Mouse (Mus musculus) heart, embryonic 13.5 days (tissue): ENCODE results near the gene Serpinb6a. TPM values are rescaled to one million over a fixed set of nuclear protein-coding genes. Genes with fewer than 3 reads are reported as not detected.

Source experiments
- ATAC-seq: fragments of 200-750 bp; cut with Nextera tagmentation; 2 replicates; pipeline ENCODE4 v1.8.0; 2017; ENCODE audit warnings: moderate TSS enrichment; ENCODE audit not compliant: insufficient number of reproducible peaks, low FRiP score, low TSS enrichment; ENCODE audit errors: extremely low read depth
- H3K27ac ChIP-seq: fragments of 300-500 bp; sonication (generic); replicated peaks from 2 replicates; pipeline ENCODE4 v1.5.1; 2015; ENCODE audit warnings: moderate library complexity, mild to moderate bottlenecking, inconsistent platforms
- H3K27me3 ChIP-seq: fragments of 300-500 bp; sonication (generic); replicated peaks from 2 replicates; pipeline ENCODE4 v1.6.1; 2015; ENCODE audit warnings: mild to moderate bottlenecking, inconsistent platforms
- H3K36me3 ChIP-seq: fragments of 300-500 bp; sonication (generic); 2 replicates; pipeline ENCODE4 v1.6.1; 2015; ENCODE audit warnings: mild to moderate bottlenecking, inconsistent platforms
- H3K4me1 ChIP-seq: fragments of 300-500 bp; sonication (generic); 2 replicates; pipeline ENCODE4 v1.6.1; 2015; ENCODE audit warnings: inconsistent platforms
- H3K4me2 ChIP-seq: fragments of 300-500 bp; sonication (generic); 2 replicates; pipeline ENCODE4 v1.6.1; 2015; ENCODE audit warnings: inconsistent platforms, mild to moderate bottlenecking, moderate library complexity
- H3K4me3 ChIP-seq: fragments of 300-500 bp; sonication (generic); 2 replicates; pipeline ENCODE4 v1.5.1; 2015; ENCODE audit warnings: moderate library complexity, mild to moderate bottlenecking, inconsistent platforms
- H3K9ac ChIP-seq: fragments of 300-500 bp; sonication (generic); 2 replicates; pipeline ENCODE4 v1.6.1; 2015; ENCODE audit warnings: inconsistent platforms, mild to moderate bottlenecking, moderate library complexity
- H3K9me3 ChIP-seq: fragments of 300-500 bp; sonication (generic); 2 replicates; pipeline ENCODE4 v1.6.1; 2016; ENCODE audit warnings: inconsistent platforms
- WGBS: fragments of 180-500 bp; shearing (Covaris S2); methylation state at CpG from one replicate; pipeline ENCODE4 v1.1.7; 2015; ENCODE audit warnings: mixed read lengths; 5-methylcytosine and 5-hydroxymethylcytosine counted together
- polyA plus RNA-seq: library from polyadenylated mRNA; unstranded; fragments of >200 nt; fragmentation: Nextera tagmentation; extraction: Ambion mirVana; gene quantifications from 2 replicates; pipeline ENCODE4 v1.2.1, GENCODE M21; 2015

Gene Serpinb6a
- 47.7 and 52.0 TPM in 2 replicates for polyA plus RNA-seq

- Histone ChIP-seq H3K9ac (peak within 1 kb of the TSS; percentile 93), H3K9me3 (no peaks in the 10 kb centered on the region), H3K4me2 (peak within 1 kb of the TSS; percentile 94), H3K4me3 (peak within 1 kb of the TSS; percentile 97), H3K27me3 (no peaks in the 10 kb centered on the region), H3K27ac (peak within 1 kb of the TSS; percentile 91), H3K4me1 (peaks cover 14% of the 10 kb centered on the region), H3K36me3 (peaks cover 4% of the 10 kb centered on the region; the same call in 1 of the 2 replicates)
- under 1% methylated on average over 88 of the region's 92 CpGs for WGBS
- peak; percentile 93 for ATAC-seq
Observed at GRCm38 (mm10) chr13:34002058-34003006, at the start of gene Serpinb6a, which contains the start of gene Ripk1. TSS of gene Serpinb6a (minus strand) at chr13:34002794. TSS of gene Ripk1 (plus strand) at chr13:34002363.

- WGBS, result 79% methylated on average over 3 of the region's 3 CpGs
- H3K36me3 ChIP-seq, result peaks cover 94% of the 10 kb centered on the region
- no peaks in the 10 kb centered on the region for H3K9me3 ChIP-seq
- no peaks in the 10 kb centered on the region for H3K27me3 ChIP-seq
- ATAC-seq, result no peak
- H3K4me2 ChIP-seq, result no peak overlapping the region
- no peaks in the 10 kb centered on the region for H3K4me1 ChIP-seq
- H3K9ac ChIP-seq, result no peak overlapping the region
- H3K4me3 ChIP-seq, result no peak overlapping the region
- no peak overlapping the region for H3K27ac ChIP-seq
Observed at GRCm38 (mm10) chr13:34051692-34052091, 49.1 kb upstream of the Serpinb6a start.

GRCm38 (mm10) chr13:34050479-34050878 lies 47.9 kb upstream of the Serpinb6a start:
- H3K4me3 ChIP-seq, result no peak overlapping the region
- no peaks in the 10 kb centered on the region for H3K4me1 ChIP-seq

GRCm38 (mm10) chr13:34047526-34047925 lies 44.9 kb upstream of the Serpinb6a start:
- peaks cover 68% of the 10 kb centered on the region for H3K36me3 ChIP-seq
- no peak overlapping the region for H3K4me2 ChIP-seq
- H3K27ac ChIP-seq, result no peak overlapping the region
- H3K27me3 ChIP-seq, result no peaks in the 10 kb centered on the region
- H3K9me3 ChIP-seq, result no peaks in the 10 kb centered on the region
- no peak for ATAC-seq
- H3K4me1 ChIP-seq, result peaks cover 3% of the 10 kb centered on the region; the same call in 1 of the 2 replicates
- 86% methylated on average over 3 of the region's 3 CpGs for WGBS
- no peak overlapping the region for H3K9ac ChIP-seq
- no peak overlapping the region for H3K4me3 ChIP-seq

More at GRCm38 (mm10) chr13:34050479-34050878, 47.9 kb upstream of the Serpinb6a start:
- no peak for ATAC-seq
- H3K4me2 ChIP-seq, result no peak overlapping the region
- peaks cover 83% of the 10 kb centered on the region for H3K36me3 ChIP-seq
- 89% methylated on average over 8 of the region's 8 CpGs for WGBS
- H3K9me3 ChIP-seq, result no peaks in the 10 kb centered on the region
- H3K9ac ChIP-seq, result no peak overlapping the region
- H3K27ac ChIP-seq, result no peak overlapping the region
- no peaks in the 10 kb centered on the region for H3K27me3 ChIP-seq

- no peak overlapping the region for H3K4me2 ChIP-seq
- H3K36me3 ChIP-seq, result peaks cover 62% of the 10 kb centered on the region
- no peak overlapping the region for H3K4me3 ChIP-seq
- no peak overlapping the region for H3K9ac ChIP-seq
- 42% methylated on average over 11 of the region's 11 CpGs for WGBS
- ATAC-seq, result no peak
- H3K27me3 ChIP-seq, result no peaks in the 10 kb centered on the region
- H3K4me1 ChIP-seq, result peaks cover 3% of the 10 kb centered on the region; the same call in 1 of the 2 replicates
- H3K9me3 ChIP-seq, result no peaks in the 10 kb centered on the region
- no peak overlapping the region for H3K27ac ChIP-seq
Observed at GRCm38 (mm10) chr13:34046421-34047012, 43.9 kb upstream of the Serpinb6a start.

- Histone ChIP-seq H3K36me3 (peaks cover 53% of the 10 kb centered on the region), H3K4me2 (no peak overlapping the region), H3K4me1 (peaks cover 3% of the 10 kb centered on the region; the same call in 1 of the 2 replicates), H3K9me3 (no peaks in the 10 kb centered on the region), H3K9ac (no peak overlapping the region), H3K4me3 (no peak overlapping the region), H3K27ac (no peak overlapping the region), H3K27me3 (no peaks in the 10 kb centered on the region)
- ATAC-seq, result no peak
- WGBS, result 57% methylated on average over 5 of the region's 5 CpGs
Observed at GRCm38 (mm10) chr13:34045511-34046249, 43.1 kb upstream of the Serpinb6a start.

GRCm38 (mm10) chr13:34043716-34044393 lies 41.3 kb upstream of the Serpinb6a start:
- H3K27ac ChIP-seq, result no peak overlapping the region
- H3K4me2 ChIP-seq, result no peak overlapping the region
- no peaks in the 10 kb centered on the region for H3K27me3 ChIP-seq
- no peak overlapping the region for H3K4me3 ChIP-seq
- peaks cover 40% of the 10 kb centered on the region for H3K36me3 ChIP-seq
- H3K4me1 ChIP-seq, result peaks cover 6% of the 10 kb centered on the region
- 58% methylated on average over 7 of the region's 7 CpGs for WGBS
- ATAC-seq, result no peak
- no peaks in the 10 kb centered on the region for H3K9me3 ChIP-seq
- no peak overlapping the region for H3K9ac ChIP-seq

- Histone ChIP-seq H3K4me1 (peaks cover 25% of the 10 kb centered on the region), H3K4me3 (no peak overlapping the region), H3K36me3 (peaks cover 15% of the 10 kb centered on the region), H3K9ac (no peak overlapping the region), H3K4me2 (no peak overlapping the region), H3K27ac (no peak overlapping the region), H3K9me3 (no peaks in the 10 kb centered on the region), H3K27me3 (no peaks in the 10 kb centered on the region)
- WGBS, result 90% methylated on average over 3 of the region's 3 CpGs
- ATAC-seq, result no peak
Observed at GRCm38 (mm10) chr13:34040091-34040490, 37.5 kb upstream of the Serpinb6a start.

- Histone ChIP-seq H3K9ac (peak overlapping the region; percentile 67), H3K36me3 (peaks cover 18% of the 10 kb centered on the region), H3K27me3 (no peaks in the 10 kb centered on the region), H3K9me3 (no peaks in the 10 kb centered on the region), H3K4me3 (peak overlapping the region; percentile 87), H3K4me1 (peaks cover 25% of the 10 kb centered on the region), H3K4me2 (peak overlapping the region; percentile 87), H3K27ac (no peak overlapping the region)
- ATAC-seq, result no peak
- WGBS, result 58% methylated on average over 8 of the region's 8 CpGs
Observed at GRCm38 (mm10) chr13:34038901-34039341, 36.3 kb upstream of the Serpinb6a start.

GRCm38 (mm10) chr13:34038056-34038432 lies 35.5 kb upstream of the Serpinb6a start:
- H3K27ac ChIP-seq, result peak overlapping the region; percentile 88
- H3K27me3 ChIP-seq, result no peaks in the 10 kb centered on the region
- peak overlapping the region; percentile 87 for H3K4me2 ChIP-seq
- ATAC-seq, result no peak
- H3K9ac ChIP-seq, result peak overlapping the region; percentile 94
- peaks cover 27% of the 10 kb centered on the region for H3K36me3 ChIP-seq
- WGBS, result 45% methylated on average over 5 of the region's 5 CpGs
- H3K4me3 ChIP-seq, result peak overlapping the region; percentile 87
- H3K9me3 ChIP-seq, result no peaks in the 10 kb centered on the region
- peaks cover 23% of the 10 kb centered on the region for H3K4me1 ChIP-seq
